Mouse (Mus musculus) midbrain, embryonic 11.5 days (tissue): Measurements from ENCODE around the gene Ptpra. TPM values are rescaled to one million over a fixed set of nuclear protein-coding genes. Genes with fewer than 3 reads are reported as not detected.

Source experiments
- ATAC-seq: fragments of 200-750 bp; cut with Nextera tagmentation; 2 replicates; pipeline ENCODE4 v1.8.0; 2017; ENCODE audit warnings: moderate TSS enrichment, moderate library complexity; ENCODE audit not compliant: low FRiP score
- DNase-seq: peaks from one replicate; pipeline ENCODE4 v3.0.0; 2015; ENCODE audit warnings: low spot score; ENCODE audit errors: missing footprints
- H3K27ac ChIP-seq: fragments of 300-500 bp; sonication (generic); 2 replicates; pipeline ENCODE4 v1.5.1; 2014; ENCODE audit warnings: low read depth, low read length
- H3K27me3 ChIP-seq: fragments of 300-500 bp; sonication (generic); 2 replicates; pipeline ENCODE4 v1.6.1; 2014; ENCODE audit warnings: mild to moderate bottlenecking, low read length, moderate library complexity, mixed read lengths; ENCODE audit not compliant: control insufficient read depth, insufficient read depth
- H3K36me3 ChIP-seq: fragments of 300-500 bp; sonication (generic); 2 replicates; pipeline ENCODE4 v1.6.1; 2014; ENCODE audit warnings: mild to moderate bottlenecking, low read length, moderate library complexity, mixed read lengths; ENCODE audit not compliant: control insufficient read depth, insufficient read depth
- H3K4me1 ChIP-seq: fragments of 300-500 bp; sonication (generic); 2 replicates; pipeline ENCODE4 v1.6.1; 2014; ENCODE audit warnings: low read length; ENCODE audit not compliant: control insufficient read depth, insufficient read depth
- H3K4me2 ChIP-seq: fragments of 300-500 bp; sonication (generic); 2 replicates; pipeline ENCODE4 v1.6.1; 2014; ENCODE audit warnings: mild to moderate bottlenecking, moderate library complexity
- H3K4me3 ChIP-seq: fragments of 300-500 bp; sonication (generic); 2 replicates; pipeline ENCODE4 v1.5.1; 2014; ENCODE audit warnings: low read depth, low read length
- H3K9ac ChIP-seq: fragments of 300-500 bp; sonication (generic); 2 replicates; pipeline ENCODE4 v1.6.1; 2014; ENCODE audit warnings: low read length
- H3K9me3 ChIP-seq: fragments of 300-500 bp; sonication (generic); 2 replicates; pipeline ENCODE4 v1.6.1; 2016; ENCODE audit warnings: low read length; ENCODE audit not compliant: control insufficient read depth
- WGBS: fragments of 180-500 bp; shearing (Covaris S2); extraction: QIAGEN DNeasy Blood & Tissue Kit; methylation state at CpG from one replicate; pipeline ENCODE4 v1.1.7; 2014; 5-methylcytosine and 5-hydroxymethylcytosine counted together
- polyA plus RNA-seq: library from polyadenylated mRNA; unstranded; fragments of >200 nt; fragmentation: Nextera tagmentation; extraction: Ambion mirVana; gene quantifications from 2 replicates; pipeline ENCODE4 v1.2.1, GENCODE M21; 2014

Ptpra gene
- polyA plus RNA-seq, 1 experiment from 2014 or later: 111 TPM

- no peak for ATAC-seq
- H3K36me3 ChIP-seq: peaks cover 12% of the 10 kb centered on the region
- H3K27me3 ChIP-seq: no peaks in the 10 kb centered on the region
- no peak overlapping the region for H3K4me2 ChIP-seq
- no peaks in the 10 kb centered on the region for H3K9me3 ChIP-seq
- no peak overlapping the region for H3K27ac ChIP-seq
- no peak for DNase-seq
- H3K4me1 ChIP-seq: no peaks in the 10 kb centered on the region
- 89% methylated on average over 9 of the region's 9 CpGs for WGBS
- no peak overlapping the region for H3K9ac ChIP-seq
- no peak overlapping the region for H3K4me3 ChIP-seq
These were observed 90.2 kb downstream of the Ptpra start for GRCm38 (mm10) chr2:130540266-130540665.

DNA sequence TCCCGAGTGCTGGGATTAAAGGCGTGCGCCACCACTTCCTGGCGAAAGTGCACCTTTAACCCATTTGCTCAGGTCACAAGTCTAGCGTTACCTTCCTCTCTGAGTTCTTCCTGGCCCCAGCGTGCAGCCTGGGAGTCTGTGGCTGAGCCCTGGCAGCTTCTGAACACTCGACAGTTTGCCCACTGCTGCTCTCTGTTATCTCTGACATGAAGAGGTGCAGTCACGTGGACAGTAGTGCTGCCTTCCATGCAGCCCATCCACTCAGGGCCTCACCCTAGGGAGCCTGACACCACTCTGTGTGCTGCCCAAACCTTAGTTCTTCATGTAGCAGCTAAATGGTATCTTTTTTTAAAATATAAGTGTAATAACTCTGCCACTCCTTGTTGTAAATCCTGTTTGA, 96.9 kb downstream of the Ptpra start:
- peaks cover 15% of the 10 kb centered on the region for H3K36me3 ChIP-seq
- ATAC-seq: no peak
- no peak overlapping the region for H3K27ac ChIP-seq
- no peaks in the 10 kb centered on the region for H3K9me3 ChIP-seq
- WGBS: 92% methylated on average over 8 of the region's 8 CpGs
- no peak overlapping the region for H3K4me2 ChIP-seq
- no peaks in the 10 kb centered on the region for H3K4me1 ChIP-seq
- no peak overlapping the region for H3K4me3 ChIP-seq
- no peak for DNase-seq
- H3K9ac ChIP-seq: no peak overlapping the region
- H3K27me3 ChIP-seq: no peaks in the 10 kb centered on the region

DNA sequence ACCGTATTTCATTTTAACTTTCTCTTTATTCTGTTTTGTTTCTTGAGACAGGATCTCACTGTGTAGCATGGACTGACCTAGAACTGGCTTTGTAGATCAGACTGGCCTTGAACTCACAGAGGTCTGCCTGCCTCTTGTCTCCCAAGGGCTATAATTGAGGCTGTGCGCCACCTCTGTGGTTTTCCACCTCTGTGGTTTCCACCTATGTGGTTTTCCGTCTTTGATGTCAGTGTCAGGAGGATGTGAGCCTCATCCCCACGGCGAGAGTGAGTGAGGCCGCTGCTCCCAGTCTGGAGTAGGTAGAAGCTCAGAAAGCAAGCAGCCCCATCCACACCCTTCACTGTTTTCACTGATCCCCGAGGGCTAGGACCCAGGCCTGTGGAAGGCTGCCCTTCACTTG, 104.8 kb downstream of the Ptpra start:
- 89% methylated on average over 7 of the region's 7 CpGs for WGBS
- peaks cover under 1% of the 10 kb centered on the region; the same call in 1 of the 2 replicates for H3K36me3 ChIP-seq

DNA sequence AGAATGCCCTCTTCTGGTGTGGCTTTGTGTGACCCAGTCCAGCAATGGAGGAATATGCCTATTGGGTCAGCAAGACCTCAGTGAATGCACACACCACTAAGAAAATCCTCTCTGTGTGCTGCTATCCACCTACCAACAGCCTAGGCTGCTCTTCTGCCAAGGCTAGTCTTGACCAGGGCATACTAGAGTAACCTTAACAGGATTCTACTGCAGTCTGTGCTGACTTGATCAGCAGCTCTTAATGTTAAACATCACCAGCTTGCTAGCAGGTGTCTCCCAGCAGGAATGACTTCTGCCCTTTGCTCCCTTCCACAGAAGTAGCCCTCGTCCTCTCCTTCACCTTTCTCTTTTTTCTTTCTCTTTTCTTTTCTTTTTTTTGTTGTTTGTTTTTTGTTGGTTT, 106.2 kb downstream of the Ptpra start:
- DNase-seq (peak; percentile 72), ATAC-seq (no peak)
- no peaks in the 10 kb centered on the region for H3K27me3 ChIP-seq
- H3K9me3 ChIP-seq: no peaks in the 10 kb centered on the region
- H3K9ac ChIP-seq: no peak overlapping the region
- H3K4me1 ChIP-seq: no peaks in the 10 kb centered on the region
- H3K4me2 ChIP-seq: no peak overlapping the region
- no peak overlapping the region for H3K27ac ChIP-seq
- WGBS: 86% methylated on average over 1 of the region's 1 CpGs
- no peaks in the 10 kb centered on the region; the same call in 1 of the 2 replicates for H3K36me3 ChIP-seq
- no peak overlapping the region for H3K4me3 ChIP-seq

More for the DNA sequence above, 104.8 kb downstream of the Ptpra start:
- no peaks in the 10 kb centered on the region for H3K27me3 ChIP-seq
- no peaks in the 10 kb centered on the region for H3K4me1 ChIP-seq
- H3K4me2 ChIP-seq: no peak overlapping the region
- no peak overlapping the region for H3K27ac ChIP-seq
- no peak for ATAC-seq
- H3K9ac ChIP-seq: no peak overlapping the region
- no peaks in the 10 kb centered on the region for H3K9me3 ChIP-seq
- H3K4me3 ChIP-seq: no peak overlapping the region
- DNase-seq: peak; percentile 53

DNA sequence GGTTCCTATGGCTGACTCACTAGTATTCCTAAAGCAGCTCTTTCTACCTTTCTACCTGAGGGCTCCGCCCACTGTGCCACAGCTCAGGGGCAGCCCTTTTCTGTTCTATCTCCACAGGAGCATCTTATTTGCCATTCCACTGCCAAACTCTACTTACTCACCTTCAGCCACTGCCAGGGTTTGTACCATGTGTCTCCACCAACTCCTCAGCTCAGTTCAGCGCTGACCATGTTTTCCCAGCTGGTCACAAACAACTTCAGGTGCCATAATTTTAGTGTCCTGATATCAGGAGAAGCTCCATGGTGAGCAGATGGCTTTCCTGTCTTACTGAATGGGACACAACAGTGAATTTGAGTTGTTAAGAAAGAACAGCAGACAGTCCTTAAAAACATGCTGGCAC, 107.4 kb downstream of the Ptpra start:
- H3K4me3 ChIP-seq: no peak overlapping the region
- H3K9me3 ChIP-seq: no peaks in the 10 kb centered on the region
- no peak for DNase-seq
- H3K36me3 ChIP-seq: no peaks in the 10 kb centered on the region; the same call in 1 of the 2 replicates
- no peak overlapping the region for H3K9ac ChIP-seq
- 91% methylated on average over 2 of the region's 2 CpGs for WGBS
- no peaks in the 10 kb centered on the region for H3K4me1 ChIP-seq
- no peak for ATAC-seq
- no peaks in the 10 kb centered on the region for H3K27me3 ChIP-seq
- H3K27ac ChIP-seq: no peak overlapping the region
- no peak overlapping the region for H3K4me2 ChIP-seq

DNA sequence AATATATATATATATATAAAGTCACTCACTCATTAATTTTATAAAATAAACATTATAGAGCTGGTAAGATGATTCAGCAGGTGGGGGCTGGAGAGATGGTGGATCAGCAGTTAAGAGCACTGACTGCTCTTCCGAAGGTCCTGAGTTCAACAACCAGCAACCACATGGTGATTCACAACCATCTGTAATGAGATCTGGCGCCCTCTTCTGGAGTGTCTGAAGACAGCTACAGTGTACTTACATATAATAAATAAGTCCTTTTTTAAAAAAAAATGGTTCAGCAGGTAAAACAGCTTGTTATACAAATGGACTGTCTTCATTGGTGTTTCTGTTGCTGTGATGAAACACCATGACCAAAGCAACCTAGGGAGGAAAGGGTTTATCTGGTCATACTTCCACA, 107.9 kb downstream of the Ptpra start:
- WGBS: 68% methylated on average over 2 of the region's 2 CpGs
- no peak for ATAC-seq

GRCm38 (mm10) chr2:130563212-130564055, 113.4 kb downstream of the Ptpra start, which contains the start of gene Mrps26:
Gene Mrps26, plus strand, starts transcription at chr2:130563742.
- WGBS: under 1% methylated on average over 60 of the region's 61 CpGs
- H3K27ac ChIP-seq: no peak within 1 kb of the TSS; the same call in 1 of the 2 replicates

More for the DNA sequence above, 107.9 kb downstream of the Ptpra start:
- Histone ChIP-seq H3K9ac (no peak overlapping the region), H3K4me3 (no peak overlapping the region), H3K4me2 (no peak overlapping the region), H3K9me3 (no peaks in the 10 kb centered on the region), H3K36me3 (no peaks in the 10 kb centered on the region; the same call in 1 of the 2 replicates), H3K4me1 (no peaks in the 10 kb centered on the region), H3K27ac (no peak overlapping the region), H3K27me3 (no peaks in the 10 kb centered on the region)
- no peak for DNase-seq

GRCm38 (mm10) chr2:130564063-130564462, 114.0 kb downstream of the Ptpra start:
- H3K4me2 ChIP-seq: peak overlapping the region; percentile 71
- peaks cover 2% of the 10 kb centered on the region; the same call in 1 of the 2 replicates for H3K36me3 ChIP-seq
- H3K9ac ChIP-seq: peak overlapping the region; percentile 85
- no peak overlapping the region; the same call in 1 of the 2 replicates for H3K27ac ChIP-seq
- H3K4me3 ChIP-seq: peak overlapping the region; percentile 86
- ATAC-seq: no peak; the same call in 1 of the 2 replicates
- under 1% methylated on average over 23 of the region's 23 CpGs for WGBS
- no peak for DNase-seq
- peaks cover 10% of the 10 kb centered on the region for H3K4me1 ChIP-seq
- H3K9me3 ChIP-seq: no peaks in the 10 kb centered on the region
- no peaks in the 10 kb centered on the region for H3K27me3 ChIP-seq

More at GRCm38 (mm10) chr2:130563212-130564055, 113.4 kb downstream of the Ptpra start, which contains the start of gene Mrps26:
- Histone ChIP-seq H3K27me3 (no peaks in the 10 kb centered on the region), H3K36me3 (peaks cover 2% of the 10 kb centered on the region; the same call in 1 of the 2 replicates), H3K9me3 (no peaks in the 10 kb centered on the region), H3K9ac (peak within 1 kb of the TSS; percentile 85), H3K4me3 (peak within 1 kb of the TSS; percentile 86), H3K4me2 (peak within 1 kb of the TSS; percentile 71), H3K4me1 (peaks cover 10% of the 10 kb centered on the region)
- DNase-seq (peak; percentile 98), ATAC-seq (peak; percentile 99)

DNA sequence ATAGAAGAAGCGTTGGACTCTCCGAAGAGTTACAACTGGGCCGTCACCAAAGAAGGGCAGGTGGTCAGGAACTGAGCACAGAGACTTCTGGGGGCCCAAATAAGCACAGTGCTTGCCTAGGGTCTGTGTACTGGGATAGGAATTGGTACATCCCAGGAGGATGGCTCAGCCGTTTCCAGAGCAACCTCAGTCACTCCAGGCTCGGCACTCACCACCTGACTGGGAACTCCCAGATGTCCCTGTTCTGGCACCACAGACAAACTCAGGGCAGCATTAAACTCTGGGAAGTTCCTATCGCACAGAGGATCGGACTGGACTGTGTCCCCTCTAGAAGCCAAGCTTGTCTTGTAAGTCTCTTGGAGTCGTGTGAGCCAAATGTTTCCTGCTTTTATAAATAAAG, 114.9 kb downstream of the Ptpra start:
- Histone ChIP-seq H3K9me3 (no peaks in the 10 kb centered on the region), H3K4me1 (peaks cover 10% of the 10 kb centered on the region), H3K27me3 (no peaks in the 10 kb centered on the region), H3K36me3 (peaks cover 2% of the 10 kb centered on the region; the same call in 1 of the 2 replicates), H3K27ac (no peak overlapping the region), H3K4me2 (peak overlapping the region; percentile 71), H3K9ac (no peak overlapping the region), H3K4me3 (no peak overlapping the region)
- 79% methylated on average over 8 of the region's 8 CpGs for WGBS
- ATAC-seq (no peak), DNase-seq (no peak)
